Mouse (Mus musculus) heart, postnatal 0 days (tissue): ENCODE measurements around the gene Naglu. TPM values are rescaled to one million over a fixed set of nuclear protein-coding genes. Genes with fewer than 3 reads are reported as not detected.
A peak's percentile ranks its signal among the peaks of the same experiment; 100 is the strongest.

Experiments used
- ATAC-seq: fragments of 200-750 bp; cut with Nextera tagmentation; 2 replicates; pipeline ENCODE4 v1.8.0; 2017; ENCODE audit warnings: low read depth, moderate number of reproducible peaks, moderate library complexity; ENCODE audit not compliant: insufficient read depth
- DNase-seq: peaks from one replicate; pipeline ENCODE4 v3.0.0-alpha.2; 2016; ENCODE audit warnings: low spot score
- H3K27ac ChIP-seq: fragments of 300-500 bp; sonication (generic); 2 replicates; pipeline ENCODE4 v1.5.1; 2014; ENCODE audit warnings: low read depth, mild to moderate bottlenecking
- H3K27me3 ChIP-seq: fragments of 300-500 bp; sonication (generic); 2 replicates; pipeline ENCODE4 v1.6.1; 2014; ENCODE audit warnings: low read length, mixed read lengths; ENCODE audit not compliant: control insufficient read depth, insufficient read depth
- H3K36me3 ChIP-seq: fragments of 300-500 bp; sonication (generic); replicated peaks from 2 replicates; pipeline ENCODE4 v1.6.1; 2014; ENCODE audit warnings: low read length, mixed read lengths; ENCODE audit not compliant: control insufficient read depth, insufficient read depth
- H3K4me1 ChIP-seq: fragments of 300-500 bp; sonication (generic); 2 replicates; pipeline ENCODE4 v1.6.1; 2014; ENCODE audit warnings: antibody characterized with exemption; ENCODE audit not compliant: control insufficient read depth, insufficient read depth
- H3K4me2 ChIP-seq: fragments of 300-500 bp; sonication (generic); 2 replicates; pipeline ENCODE4 v1.6.1; 2014; ENCODE audit warnings: low read depth, mild to moderate bottlenecking, low read length, moderate library complexity
- H3K4me3 ChIP-seq: fragments of 300-500 bp; sonication (generic); 2 replicates; pipeline ENCODE4 v1.5.1; 2014; ENCODE audit warnings: low read depth, low read length
- H3K9ac ChIP-seq: fragments of 300-500 bp; sonication (generic); replicated peaks from 2 replicates; pipeline ENCODE4 v1.6.1; 2014; ENCODE audit warnings: low read depth, low read length, mixed read lengths
- H3K9me3 ChIP-seq: fragments of 300-500 bp; sonication (generic); replicated peaks from 2 replicates; pipeline ENCODE4 v1.6.1; 2016; ENCODE audit warnings: low read length; ENCODE audit not compliant: control insufficient read depth
- CTCF ChIP-seq: IDR thresholded peaks from 2 replicates; pipeline ENCODE4 v1.5.1; 2016; ENCODE audit warnings: antibody characterized with exemption, control low read depth, low read depth
- EP300 ChIP-seq: IDR thresholded peaks from 2 replicates; pipeline ENCODE4 v1.6.1; 2016; ENCODE audit warnings: antibody characterized with exemption, low read depth
- WGBS: fragments of 180-500 bp; shearing (Covaris S2); extraction: QIAGEN DNeasy Blood & Tissue Kit; methylation state at CpG from one replicate; pipeline ENCODE4 v1.1.7; 2014; 5-methylcytosine and 5-hydroxymethylcytosine counted together
- polyA plus RNA-seq: library from polyadenylated mRNA; unstranded; fragments of >200 nt; fragmentation: Nextera tagmentation; extraction: Ambion mirVana; gene quantifications from 2 replicates; pipeline ENCODE4 v1.2.1, GENCODE M21; 2015
- total RNA-seq: library from RNA; depleted of rRNA; stranded (reverse); fragments of >200 nt; gene quantifications from 2 replicates; pipeline ENCODE4 v1.2.3, GENCODE M21; 2014; ENCODE audit warnings: low replicate concordance; rRNA removed

The Naglu gene
- total RNA-seq (15.8 and 20.2 TPM in 2 replicates), polyA plus RNA-seq (10.3 and 12.0 TPM in 2 replicates)

- H3K27ac ChIP-seq: peak within 1 kb of the TSS; percentile 54
- TF ChIP-seq CTCF: no peak
- peak; percentile 72 for TF ChIP-seq EP300
- 4% methylated on average over 35 of the region's 35 CpGs for WGBS
These were observed at the start of gene Naglu for GRCm38 (mm10) chr11:101069391-101070188. Gene Naglu (plus strand): TSS chr11:101070012.

GRCm38 (mm10) chr11:101023371-101023770 lies 46.4 kb upstream of the Naglu start:
- Histone ChIP-seq H3K27me3 (no peaks in the 10 kb centered on the region), H3K9me3 (no peaks in the 10 kb centered on the region), H3K4me1 (peaks cover 6% of the 10 kb centered on the region; the same call in 1 of the 2 replicates), H3K27ac (no peak overlapping the region), H3K9ac (no peak overlapping the region), H3K4me3 (no peak overlapping the region), H3K4me2 (no peak overlapping the region), H3K36me3 (peaks cover 79% of the 10 kb centered on the region)
- no peak for DNase-seq
- TF ChIP-seq EP300 (no peak), CTCF (no peak)
- no peak for ATAC-seq
- 80% methylated on average over 12 of the region's 12 CpGs for WGBS

More at GRCm38 (mm10) chr11:101069391-101070188, at the start of gene Naglu:
- Histone ChIP-seq H3K27me3 (no peaks in the 10 kb centered on the region), H3K9ac (peak within 1 kb of the TSS; percentile 65), H3K9me3 (no peaks in the 10 kb centered on the region), H3K36me3 (no peaks in the 10 kb centered on the region), H3K4me2 (peak within 1 kb of the TSS; percentile 99), H3K4me1 (peaks cover 14% of the 10 kb centered on the region), H3K4me3 (peak within 1 kb of the TSS; percentile 69)
- ATAC-seq: peak; percentile 88
- peak; percentile 91 for DNase-seq

GRCm38 (mm10) chr11:101024001-101024400 lies 45.8 kb upstream of the Naglu start:
- H3K9ac ChIP-seq: no peak overlapping the region
- H3K4me2 ChIP-seq: no peak overlapping the region
- TF ChIP-seq CTCF: no peak
- no peak for TF ChIP-seq EP300
- DNase-seq: no peak
- no peak for ATAC-seq
- no peaks in the 10 kb centered on the region for H3K27me3 ChIP-seq
- peaks cover 79% of the 10 kb centered on the region for H3K36me3 ChIP-seq
- H3K4me3 ChIP-seq: no peak overlapping the region
- H3K4me1 ChIP-seq: peaks cover 13% of the 10 kb centered on the region; the same call in 1 of the 2 replicates
- H3K9me3 ChIP-seq: no peaks in the 10 kb centered on the region
- H3K27ac ChIP-seq: no peak overlapping the region
- WGBS: 95% methylated on average over 4 of the region's 4 CpGs

GRCm38 (mm10) chr11:101027121-101027520 lies 42.7 kb upstream of the Naglu start:
- H3K27ac ChIP-seq: no peak overlapping the region

GRCm38 (mm10) chr11:101029320-101029719 lies 40.5 kb upstream of the Naglu start:
- Histone ChIP-seq H3K27me3 (no peaks in the 10 kb centered on the region), H3K9ac (no peak overlapping the region), H3K4me2 (no peak overlapping the region), H3K27ac (peak overlapping the region; percentile 69), H3K4me1 (peaks cover 27% of the 10 kb centered on the region; the same call in 1 of the 2 replicates), H3K9me3 (no peaks in the 10 kb centered on the region), H3K4me3 (no peak overlapping the region), H3K36me3 (peaks cover 67% of the 10 kb centered on the region)
- TF ChIP-seq EP300 (no peak), CTCF (no peak)
- WGBS: 89% methylated on average over 8 of the region's 8 CpGs
- ATAC-seq (no peak), DNase-seq (no peak)

More at GRCm38 (mm10) chr11:101027121-101027520, 42.7 kb upstream of the Naglu start:
- WGBS: 81% methylated on average over 11 of the region's 11 CpGs
- Histone ChIP-seq H3K9ac (no peak overlapping the region), H3K4me2 (no peak overlapping the region), H3K4me1 (peaks cover 27% of the 10 kb centered on the region; the same call in 1 of the 2 replicates), H3K9me3 (no peaks in the 10 kb centered on the region), H3K27me3 (no peaks in the 10 kb centered on the region), H3K4me3 (no peak overlapping the region), H3K36me3 (peaks cover 63% of the 10 kb centered on the region)
- DNase-seq (no peak), ATAC-seq (no peak)
- TF ChIP-seq CTCF (no peak), EP300 (no peak)
